Mouse (Mus musculus): ENCODE data around the gene Grasp. TPM values are rescaled to one million over a fixed set of nuclear protein-coding genes. Genes with fewer than 3 reads are reported as not detected.

Grasp gene
- polyA plus RNA-seq, 1 experiment from 2014 or later: 5.6 TPM

GRCm38 (mm10) chr15:101222897-101223482 lies 998 bp upstream of the Grasp start:
- 51% methylated on average over 13 of the region's 13 CpGs for WGBS
- H3K9me3 ChIP-seq (replicated peaks; ENCODE audit: control insufficient read depth, low read length): no peaks in the 10 kb centered on the region
- H3K4me1 ChIP-seq (ENCODE audit: control insufficient read depth, insufficient read depth, low read length): peaks cover 9% of the 10 kb centered on the region
- no peak for ATAC-seq (replicated peaks; ENCODE audit: insufficient number of reproducible peaks, low FRiP score, low TSS enrichment, low read depth)
- H3K9ac ChIP-seq (replicated peaks; ENCODE audit: low read length): 0 out of 2 replicates have a peak overlapping the region, but pooled peaks have one; percentile 6
- H3K36me3 ChIP-seq (replicated peaks; ENCODE audit: control insufficient read depth, insufficient read depth, low read depth, low read length): no peaks in the 10 kb centered on the region
- H3K4me3 ChIP-seq (ENCODE audit: low read depth, low read length): no peak overlapping the region
- 0 out of 2 replicates have a peak, but pooled peaks cover 2% of the 10 kb centered on the region for H3K27me3 ChIP-seq (ENCODE audit: control insufficient read depth, insufficient read depth, low read length)
- no peak overlapping the region for H3K27ac ChIP-seq (replicated peaks; ENCODE audit: low read depth, low read length)
- H3K4me2 ChIP-seq (ENCODE audit: low read depth, low read length): no peak overlapping the region
- DNase-seq (ENCODE audit: low spot score): no peak

DNA sequence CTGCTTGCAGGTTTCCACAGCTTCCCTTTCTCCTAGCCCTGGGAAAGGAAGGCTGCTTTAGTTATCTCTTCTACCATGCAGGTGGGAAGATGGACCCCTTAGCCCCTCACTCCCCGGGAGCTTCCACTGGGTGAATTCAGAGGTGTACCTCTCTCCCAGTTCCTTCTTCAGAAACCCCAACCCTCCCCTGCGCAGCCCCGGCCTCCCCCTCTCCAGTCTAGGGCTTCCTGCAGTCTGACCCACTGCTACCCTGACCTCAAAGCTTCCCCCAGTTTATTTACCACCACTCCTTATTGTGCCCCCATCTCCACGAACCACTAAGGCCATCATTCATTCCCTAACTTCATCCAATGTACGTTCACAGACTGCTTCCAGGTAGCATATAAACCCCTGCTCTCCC lies 392 bp upstream of the Grasp start:
- DNase-seq (ENCODE audit: low spot score) (no peak), ATAC-seq (replicated peaks; ENCODE audit: insufficient number of reproducible peaks, low FRiP score, low TSS enrichment, low read depth) (peak; percentile 4; the same call in 1 of the 2 replicates)
- WGBS: 5% methylated on average over 5 of the region's 5 CpGs
- H3K4me1 ChIP-seq (ENCODE audit: control insufficient read depth, insufficient read depth, low read length): peaks cover 9% of the 10 kb centered on the region
- H3K9ac ChIP-seq (replicated peaks; ENCODE audit: low read length): peak overlapping the region; percentile 87; the same call in 1 of the 2 replicates
- no peaks in the 10 kb centered on the region for H3K9me3 ChIP-seq (replicated peaks; ENCODE audit: control insufficient read depth, low read length)
- peak overlapping the region; percentile 56; the same call in 1 of the 2 replicates for H3K27ac ChIP-seq (replicated peaks; ENCODE audit: low read depth, low read length)
- no peaks in the 10 kb centered on the region for H3K36me3 ChIP-seq (replicated peaks; ENCODE audit: control insufficient read depth, insufficient read depth, low read depth, low read length)
- peak overlapping the region; percentile 89 for H3K4me3 ChIP-seq (ENCODE audit: low read depth, low read length)
- H3K27me3 ChIP-seq (ENCODE audit: control insufficient read depth, insufficient read depth, low read length): 0 out of 2 replicates have a peak, but pooled peaks cover 2% of the 10 kb centered on the region
- H3K4me2 ChIP-seq (ENCODE audit: low read depth, low read length): peak overlapping the region; percentile 91

- Histone ChIP-seq H3K27ac (replicated peaks; ENCODE audit: low read depth, low read length) (peak overlapping the region; percentile 10; the same call in 1 of the 2 replicates), H3K9me3 (replicated peaks; ENCODE audit: control insufficient read depth, low read length) (no peaks in the 10 kb centered on the region), H3K4me1 (ENCODE audit: control insufficient read depth, insufficient read depth, low read length) (peaks cover 9% of the 10 kb centered on the region), H3K4me3 (ENCODE audit: low read depth, low read length) (peak overlapping the region; percentile 89), H3K9ac (replicated peaks; ENCODE audit: low read length) (peak overlapping the region; percentile 87), H3K36me3 (replicated peaks; ENCODE audit: control insufficient read depth, insufficient read depth, low read depth, low read length) (no peaks in the 10 kb centered on the region), H3K27me3 (ENCODE audit: control insufficient read depth, insufficient read depth, low read length) (0 out of 2 replicates have a peak, but pooled peaks cover 2% of the 10 kb centered on the region), H3K4me2 (ENCODE audit: low read depth, low read length) (peak overlapping the region; percentile 91)
- 2% methylated on average over 14 of the region's 14 CpGs for WGBS
- ATAC-seq (replicated peaks; ENCODE audit: insufficient number of reproducible peaks, low FRiP score, low TSS enrichment, low read depth) (no peak), DNase-seq (ENCODE audit: low spot score) (no peak)
Observed at GRCm38 (mm10) chr15:101224977-101225376, 989 bp downstream of the Grasp start.

DNA sequence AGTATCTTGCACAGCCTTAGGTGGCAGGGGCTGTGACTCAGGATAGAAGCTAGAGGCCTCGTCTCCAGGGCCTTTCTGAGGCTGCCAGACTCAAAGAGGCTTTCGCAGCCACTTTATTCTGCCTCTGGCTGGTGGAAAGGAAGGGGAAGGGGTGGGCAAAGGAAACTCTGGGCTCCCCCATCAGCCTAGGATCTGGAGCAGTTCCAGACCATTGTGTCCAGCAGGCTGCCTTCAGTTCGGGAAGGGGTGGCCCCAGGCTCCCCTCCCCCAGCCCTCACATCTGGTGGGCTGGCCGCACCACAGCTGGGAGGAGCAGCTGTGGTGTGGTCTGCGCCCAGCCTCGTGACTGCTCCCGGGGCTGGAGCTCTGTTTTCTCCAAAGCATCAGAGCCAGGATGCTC lies 4.0 kb downstream of the Grasp start:
- peak overlapping the region; percentile 52 for H3K9ac ChIP-seq (replicated peaks; ENCODE audit: low read length)
- H3K4me1 ChIP-seq (ENCODE audit: control insufficient read depth, insufficient read depth, low read length): no peaks in the 10 kb centered on the region; the same call in none of the 2 replicates
- H3K27ac ChIP-seq (replicated peaks; ENCODE audit: low read depth, low read length): peak overlapping the region; percentile 81
- 10% methylated on average over 7 of the region's 7 CpGs for WGBS
- H3K4me2 ChIP-seq (ENCODE audit: low read depth, low read length): peak overlapping the region; percentile 13; the same call in 1 of the 2 replicates
- DNase-seq (ENCODE audit: low spot score) (peak; percentile 74), ATAC-seq (replicated peaks; ENCODE audit: insufficient number of reproducible peaks, low FRiP score, low TSS enrichment, low read depth) (0 out of 2 replicates have a peak, but pooled peaks have one; percentile 54)
- peaks cover 6% of the 10 kb centered on the region for H3K36me3 ChIP-seq (replicated peaks; ENCODE audit: control insufficient read depth, insufficient read depth, low read depth, low read length)
- 0 out of 2 replicates have a peak, but pooled peaks cover 2% of the 10 kb centered on the region for H3K27me3 ChIP-seq (ENCODE audit: control insufficient read depth, insufficient read depth, low read length)
- H3K9me3 ChIP-seq (replicated peaks; ENCODE audit: control insufficient read depth, low read length): no peaks in the 10 kb centered on the region
- H3K4me3 ChIP-seq (ENCODE audit: low read depth, low read length): no peak overlapping the region

- WGBS: 86% methylated on average over 21 of the region's 21 CpGs
- no peak overlapping the region for H3K9ac ChIP-seq (replicated peaks; ENCODE audit: low read length)
- ATAC-seq (replicated peaks; ENCODE audit: insufficient number of reproducible peaks, low FRiP score, low TSS enrichment, low read depth): no peak
- H3K4me2 ChIP-seq (ENCODE audit: low read depth, low read length): no peak overlapping the region
- H3K9me3 ChIP-seq (replicated peaks; ENCODE audit: control insufficient read depth, low read length): no peaks in the 10 kb centered on the region
- peaks cover 6% of the 10 kb centered on the region for H3K36me3 ChIP-seq (replicated peaks; ENCODE audit: control insufficient read depth, insufficient read depth, low read depth, low read length)
- DNase-seq (ENCODE audit: low spot score): no peak
- no peaks in the 10 kb centered on the region; the same call in none of the 2 replicates for H3K4me1 ChIP-seq (ENCODE audit: control insufficient read depth, insufficient read depth, low read length)
- no peak overlapping the region for H3K27ac ChIP-seq (replicated peaks; ENCODE audit: low read depth, low read length)
- H3K4me3 ChIP-seq (ENCODE audit: low read depth, low read length): no peak overlapping the region
- no peaks in the 10 kb centered on the region for H3K27me3 ChIP-seq (ENCODE audit: control insufficient read depth, insufficient read depth, low read length)
Observed at GRCm38 (mm10) chr15:101228866-101229590, 5.0 kb downstream of the Grasp start.

GRCm38 (mm10) chr15:101230503-101230902 lies 6.5 kb downstream of the Grasp start:
- 94% methylated on average over 19 of the region's 19 CpGs for WGBS
- no peaks in the 10 kb centered on the region for H3K27me3 ChIP-seq (ENCODE audit: control insufficient read depth, insufficient read depth, low read length)
- DNase-seq (ENCODE audit: low spot score) (no peak), ATAC-seq (replicated peaks; ENCODE audit: insufficient number of reproducible peaks, low FRiP score, low TSS enrichment, low read depth) (no peak)
- no peaks in the 10 kb centered on the region for H3K9me3 ChIP-seq (replicated peaks; ENCODE audit: control insufficient read depth, low read length)
- H3K27ac ChIP-seq (replicated peaks; ENCODE audit: low read depth, low read length): no peak overlapping the region
- no peak overlapping the region for H3K4me2 ChIP-seq (ENCODE audit: low read depth, low read length)
- H3K4me1 ChIP-seq (ENCODE audit: control insufficient read depth, insufficient read depth, low read length): no peaks in the 10 kb centered on the region; the same call in 1 of the 2 replicates
- no peak overlapping the region for H3K4me3 ChIP-seq (ENCODE audit: low read depth, low read length)
- peaks cover 6% of the 10 kb centered on the region for H3K36me3 ChIP-seq (replicated peaks; ENCODE audit: control insufficient read depth, insufficient read depth, low read depth, low read length)
- no peak overlapping the region for H3K9ac ChIP-seq (replicated peaks; ENCODE audit: low read length)

- Histone ChIP-seq H3K36me3 (replicated peaks; ENCODE audit: control insufficient read depth, insufficient read depth, low read depth, low read length) (peaks cover 6% of the 10 kb centered on the region), H3K4me1 (ENCODE audit: control insufficient read depth, insufficient read depth, low read length) (no peaks in the 10 kb centered on the region; the same call in 1 of the 2 replicates), H3K4me2 (ENCODE audit: low read depth, low read length) (no peak overlapping the region), H3K9me3 (replicated peaks; ENCODE audit: control insufficient read depth, low read length) (no peaks in the 10 kb centered on the region), H3K4me3 (ENCODE audit: low read depth, low read length) (no peak overlapping the region), H3K27me3 (ENCODE audit: control insufficient read depth, insufficient read depth, low read length) (no peaks in the 10 kb centered on the region), H3K27ac (replicated peaks; ENCODE audit: low read depth, low read length) (no peak overlapping the region), H3K9ac (replicated peaks; ENCODE audit: low read length) (no peak overlapping the region)
- 78% methylated on average over 23 of the region's 23 CpGs for WGBS
- DNase-seq (ENCODE audit: low spot score) (no peak), ATAC-seq (replicated peaks; ENCODE audit: insufficient number of reproducible peaks, low FRiP score, low TSS enrichment, low read depth) (no peak)
Observed at GRCm38 (mm10) chr15:101230995-101231647, 7.1 kb downstream of the Grasp start.

Data from embryonic facial prominence, embryonic 11.5 days (tissue).